Mouse (Mus musculus) ES-Bruce4 (cell line): ENCODE measurements around the gene Prox2.

Experiments
- CTCF ChIP-seq: IDR thresholded peaks from one replicate; pipeline ENCODE4 v1.8.1; 2011; ENCODE audit warnings: low read depth, low read length
- EP300 ChIP-seq: IDR thresholded peaks from 2 replicates; pipeline ENCODE4 v1.6.1; 2011; ENCODE audit warnings: low read depth, low read length; ENCODE audit not compliant: insufficient read depth
- POLR2A ChIP-seq: IDR thresholded peaks from one replicate; pipeline ENCODE4 v1.8.1; 2011; ENCODE audit warnings: low read length; ENCODE audit not compliant: insufficient read depth

DNA sequence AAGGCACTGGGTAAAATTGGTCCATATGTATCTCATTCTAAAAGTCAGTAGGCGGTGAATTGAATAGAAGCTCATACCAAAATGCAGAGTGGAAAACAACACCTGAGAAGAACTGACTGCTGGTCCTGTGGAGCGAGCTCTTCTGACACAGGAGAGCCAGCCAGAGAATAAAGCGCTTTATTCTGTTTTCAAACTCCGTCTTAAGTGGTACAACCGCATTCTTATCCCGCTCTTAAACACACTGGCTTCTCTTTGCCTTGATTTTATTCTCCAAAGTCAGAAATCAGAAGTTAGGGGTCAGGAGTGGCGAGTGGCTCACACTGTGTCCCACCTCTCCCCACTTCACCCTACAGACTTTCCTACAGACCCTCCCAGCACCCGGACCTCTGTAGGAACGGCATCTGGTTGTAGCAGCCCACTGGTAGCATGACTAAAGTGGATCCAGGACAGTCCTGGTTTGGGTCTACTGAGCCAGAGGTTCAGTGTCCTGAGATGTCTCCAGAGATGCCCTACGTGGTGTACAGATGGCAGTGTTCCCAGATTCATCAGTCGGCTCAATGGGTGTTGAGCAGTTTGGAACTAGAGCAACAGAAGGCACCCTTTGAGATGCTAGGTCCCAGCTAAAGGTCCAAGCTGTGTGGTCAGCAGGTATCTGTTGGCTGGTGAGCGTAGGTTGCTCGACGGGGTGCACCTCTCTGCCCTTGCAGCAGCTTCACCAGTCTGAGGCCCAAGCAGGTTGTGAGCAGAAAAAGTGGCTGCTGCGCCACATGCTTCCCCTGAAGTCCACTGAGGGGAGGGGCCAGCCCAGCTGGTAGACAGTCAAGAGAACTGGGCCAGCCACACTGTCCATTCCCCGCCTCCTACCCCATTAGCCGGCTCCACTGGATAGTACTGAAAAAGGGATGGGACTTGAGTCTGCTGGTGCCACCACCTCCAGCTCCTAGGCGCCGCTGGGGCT is 25.2 kb upstream of the Prox2 start:
- TF ChIP-seq CTCF (no peak), POLR2A (no peak), EP300 (no peak)
